Mouse (Mus musculus): ENCODE results near the gene Epo.

The Epo gene

DNA sequence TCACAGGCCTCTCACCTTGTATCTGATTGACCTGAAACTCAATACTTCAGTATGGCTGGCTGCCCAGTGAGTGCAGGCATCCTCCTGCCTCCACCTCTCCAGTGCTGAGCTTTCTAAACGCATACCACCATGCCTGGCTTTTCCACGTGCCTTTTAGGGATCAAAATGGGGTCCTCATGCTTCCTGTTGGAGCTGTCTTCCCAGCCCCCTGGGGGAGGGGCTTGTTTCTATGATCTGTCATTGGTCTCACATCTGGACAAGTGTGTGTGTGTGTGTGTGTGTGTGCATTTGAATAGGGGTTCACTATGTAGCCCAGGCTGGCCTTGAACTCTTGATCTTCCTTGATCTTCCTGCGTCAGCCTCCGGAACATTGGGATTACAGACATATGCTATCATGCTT lies 4.4 kb upstream of the Epo start:
- DNase-seq: peak in 1 of 2 experiments; percentile 12

DNA sequence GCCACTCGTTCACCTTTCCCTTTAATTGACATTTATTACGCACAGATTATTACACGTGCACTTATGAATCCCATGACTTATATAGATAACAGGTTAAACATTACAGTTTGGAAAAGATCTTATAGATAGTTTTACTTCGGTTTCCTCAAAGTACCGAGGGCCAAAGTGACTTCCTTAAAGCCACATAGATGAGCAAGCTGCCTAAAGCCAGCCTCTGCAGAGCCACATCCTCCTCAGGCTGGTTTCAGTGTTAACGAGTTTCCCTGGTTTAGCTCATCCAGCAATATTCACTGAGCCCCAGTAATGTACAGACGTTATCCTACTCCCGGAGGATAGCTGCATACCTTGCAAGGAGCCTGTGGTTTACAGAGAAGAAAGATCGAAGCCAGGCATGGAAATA lies 2.3 kb upstream of the Epo start:
- DNase-seq: no peak

DNA sequence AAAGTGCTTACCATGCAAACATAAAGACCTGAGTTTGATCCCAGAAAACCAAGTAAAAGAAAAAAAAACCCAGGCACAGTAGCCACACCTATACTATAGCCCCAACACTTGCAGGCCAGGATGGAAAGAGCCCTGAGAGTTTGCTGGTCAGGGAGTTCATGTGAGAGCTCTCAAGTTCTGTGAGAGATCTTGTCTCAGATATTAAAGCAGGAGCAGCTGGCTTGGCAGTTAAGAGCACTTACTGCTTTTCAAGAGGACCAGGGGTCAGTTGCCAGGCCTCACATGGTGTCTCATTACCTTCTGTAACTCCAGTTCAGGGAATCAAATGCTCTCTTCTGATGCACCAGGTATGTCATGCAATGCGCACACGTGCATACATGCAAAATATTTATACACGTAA lies 1.7 kb upstream of the Epo start:
- no peak for DNase-seq

DNA sequence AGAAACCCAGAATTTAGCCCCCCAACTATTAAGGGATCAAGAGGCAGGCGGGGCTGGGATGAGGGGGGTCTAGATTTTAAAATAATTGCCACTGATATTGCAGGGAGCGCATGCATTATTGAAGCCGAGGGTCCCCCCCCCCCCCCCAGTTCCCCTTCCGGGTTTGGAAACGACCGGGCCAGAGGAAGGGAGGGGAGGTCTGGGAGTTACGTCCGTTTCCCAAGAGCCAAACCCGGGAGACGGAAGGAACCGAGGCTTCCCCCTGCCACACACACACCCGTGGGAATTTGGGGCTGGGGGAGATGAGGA lies 280 bp downstream of the Epo start:
- DNase-seq: no peak

DNA sequence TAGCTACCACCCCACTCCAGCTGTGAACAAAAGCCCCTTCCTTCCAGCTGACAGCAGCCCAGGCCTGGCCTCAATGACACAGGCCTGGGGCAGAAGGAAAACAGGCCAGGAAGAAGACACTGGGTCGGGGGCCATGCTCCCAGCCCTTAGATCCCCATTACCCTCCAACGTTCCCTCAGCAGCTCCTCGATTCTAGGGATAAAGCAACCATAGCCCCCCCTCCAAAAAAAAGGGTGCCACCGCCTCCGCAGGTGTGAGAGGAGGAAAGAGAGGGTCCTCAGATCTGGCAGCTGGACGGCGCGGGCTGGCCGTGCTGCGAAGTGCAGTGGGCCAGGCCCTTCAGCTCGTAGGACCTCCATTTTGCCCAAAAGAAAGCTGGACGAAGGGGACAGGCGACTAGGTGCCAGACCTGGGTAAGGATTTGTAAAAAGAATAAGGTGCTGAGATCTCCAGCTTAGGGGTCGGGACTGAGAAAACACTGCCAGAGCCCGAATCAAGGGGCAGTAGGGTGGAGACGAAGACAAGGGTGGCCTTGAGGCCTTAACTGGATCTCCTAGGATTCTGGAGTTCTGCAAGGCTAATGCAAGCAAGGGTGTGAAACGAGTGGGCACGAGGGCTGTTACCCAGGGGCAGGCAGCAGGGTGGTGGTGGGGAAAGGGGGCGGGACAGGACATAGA lies 773 bp downstream of the Epo start:
- DNase-seq: peak; percentile 29 to 53

DNA sequence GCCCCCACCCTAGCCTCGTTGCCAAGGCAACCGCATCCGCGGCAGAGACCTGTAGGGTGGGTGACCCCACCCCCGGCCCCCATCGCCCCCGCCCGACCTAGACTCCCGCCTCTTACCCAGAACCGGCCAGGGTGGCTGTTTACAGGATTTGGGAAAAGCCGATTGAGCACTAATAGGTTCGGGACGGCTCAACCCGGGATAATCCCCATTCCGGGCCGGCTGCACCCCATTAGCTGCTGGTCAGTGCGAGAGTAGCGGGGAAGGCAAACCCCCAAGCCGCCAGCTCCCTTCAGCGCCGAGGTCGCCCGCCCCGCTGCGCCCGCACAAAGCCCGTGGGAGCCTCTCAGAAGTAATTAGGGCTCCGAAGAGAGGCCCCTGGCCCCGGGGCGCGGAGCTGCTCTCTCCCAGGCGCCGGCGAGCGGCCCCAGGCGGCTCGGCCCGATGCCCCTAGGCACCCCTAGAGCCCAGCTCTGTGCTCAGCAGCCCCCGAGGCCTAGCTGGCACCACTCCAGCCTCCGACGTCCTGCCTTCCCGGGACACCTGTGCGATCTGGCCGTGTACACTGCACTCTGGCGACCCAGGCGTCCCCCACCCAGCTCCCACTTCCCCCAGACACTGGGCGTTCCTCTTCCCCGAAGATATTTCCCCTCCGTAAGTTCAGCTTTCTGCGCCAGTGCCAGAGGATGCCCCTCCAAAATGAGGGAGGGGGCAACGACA lies 1.5 kb downstream of the Epo start:
- DNase-seq: peak; percentile 70 to 74

DNA sequence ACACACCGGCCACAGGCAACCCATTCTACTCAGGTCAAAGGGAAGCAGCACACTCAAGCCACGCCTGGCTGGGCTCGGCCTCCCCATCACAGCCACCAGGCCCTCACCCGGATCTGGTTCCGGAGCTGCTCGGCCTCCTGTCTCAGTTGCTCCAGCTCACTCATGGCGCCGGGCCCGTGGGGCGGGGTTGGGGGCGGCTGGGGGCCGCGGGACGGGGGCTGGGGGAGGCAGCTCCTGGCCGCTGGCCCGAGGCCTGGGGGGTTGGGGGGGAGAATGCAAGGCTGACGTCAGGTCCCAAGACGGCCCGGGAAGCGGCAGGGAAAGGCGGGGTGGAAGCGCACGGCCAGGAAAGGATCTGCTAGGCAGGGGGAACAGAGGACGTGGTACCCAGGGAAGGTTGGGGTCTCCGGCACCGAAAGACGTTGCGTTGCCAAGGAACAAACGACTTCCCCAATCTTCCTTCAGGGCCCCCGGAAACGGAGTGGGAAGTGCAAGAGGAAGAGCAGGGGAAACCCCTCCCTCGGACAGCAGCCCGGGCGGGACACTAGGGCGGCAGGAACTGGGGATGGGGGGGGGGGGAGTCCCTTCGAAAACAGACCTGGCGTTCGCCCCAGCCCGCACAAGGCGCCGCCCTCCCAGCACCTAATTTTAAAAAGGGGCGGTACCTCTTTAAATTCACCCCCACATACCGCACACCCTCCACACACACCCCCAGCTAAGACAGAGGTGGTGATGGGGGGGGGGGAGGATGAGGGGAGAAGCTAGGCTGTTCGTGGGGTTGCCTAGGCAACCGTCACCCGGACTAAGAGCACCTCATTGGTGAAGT lies 2.2 kb downstream of the Epo start:
- peak; percentile 58 to 63 for DNase-seq

DNA sequence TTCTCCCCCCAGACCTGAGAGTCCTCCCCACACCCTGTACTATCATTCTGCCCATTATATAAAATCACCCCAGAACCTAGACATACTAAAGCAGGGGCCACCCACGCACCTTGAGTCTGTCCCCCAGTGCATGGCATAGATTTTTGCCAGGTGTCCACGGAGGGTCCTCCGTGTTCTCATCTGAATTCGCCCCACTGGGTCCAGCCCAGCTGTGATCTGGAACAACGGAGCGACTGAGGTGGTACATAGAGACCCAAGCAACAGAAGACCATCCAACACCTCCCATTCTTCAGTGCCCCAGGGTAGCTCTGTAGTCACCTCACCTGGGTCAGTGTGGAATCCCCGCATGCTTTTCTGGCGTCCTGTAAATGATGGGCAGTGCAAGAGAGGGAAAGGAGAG lies 3.0 kb downstream of the Epo start:
- DNase-seq: peak in 1 of 2 experiments; percentile 27

DNA sequence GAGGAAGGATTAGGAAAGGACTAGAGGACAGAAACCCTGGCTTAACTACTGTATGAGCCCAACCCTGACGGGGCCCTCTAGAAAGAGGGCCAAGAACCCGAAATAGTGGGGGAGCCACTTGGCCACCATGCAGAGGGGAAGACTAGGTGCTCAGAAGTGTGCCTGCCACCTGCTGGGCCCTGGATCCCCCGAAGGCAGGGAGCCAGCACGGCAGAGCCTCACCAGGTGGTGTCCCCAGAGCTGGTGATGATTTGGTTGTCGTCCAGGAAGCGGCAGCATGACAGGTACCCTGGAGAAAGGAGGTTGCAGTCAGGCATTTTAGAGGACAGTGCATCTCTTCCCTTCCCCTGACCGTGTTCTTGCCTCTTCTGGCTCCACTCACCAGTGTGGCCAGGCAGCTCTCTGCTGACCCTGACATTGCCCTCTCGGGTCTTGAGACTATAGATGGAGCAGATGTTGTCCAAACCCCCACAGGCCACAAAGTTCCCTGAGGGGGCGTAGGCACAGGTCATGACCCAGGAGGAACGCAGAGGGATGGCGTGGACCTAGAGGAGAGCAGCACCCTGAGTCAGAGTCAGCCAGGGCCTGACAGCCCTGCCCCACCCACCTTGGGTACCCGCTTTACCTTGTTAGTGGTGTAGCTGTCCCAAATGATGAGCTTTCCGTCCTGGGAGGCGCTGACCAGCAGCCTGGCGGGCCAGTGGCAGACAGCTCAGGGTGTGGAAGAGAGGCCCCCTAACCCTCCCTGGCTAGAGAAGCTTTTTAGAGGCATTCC lies 3.6 kb downstream of the Epo start:
- peak; percentile 34 to 49 for DNase-seq

DNA sequence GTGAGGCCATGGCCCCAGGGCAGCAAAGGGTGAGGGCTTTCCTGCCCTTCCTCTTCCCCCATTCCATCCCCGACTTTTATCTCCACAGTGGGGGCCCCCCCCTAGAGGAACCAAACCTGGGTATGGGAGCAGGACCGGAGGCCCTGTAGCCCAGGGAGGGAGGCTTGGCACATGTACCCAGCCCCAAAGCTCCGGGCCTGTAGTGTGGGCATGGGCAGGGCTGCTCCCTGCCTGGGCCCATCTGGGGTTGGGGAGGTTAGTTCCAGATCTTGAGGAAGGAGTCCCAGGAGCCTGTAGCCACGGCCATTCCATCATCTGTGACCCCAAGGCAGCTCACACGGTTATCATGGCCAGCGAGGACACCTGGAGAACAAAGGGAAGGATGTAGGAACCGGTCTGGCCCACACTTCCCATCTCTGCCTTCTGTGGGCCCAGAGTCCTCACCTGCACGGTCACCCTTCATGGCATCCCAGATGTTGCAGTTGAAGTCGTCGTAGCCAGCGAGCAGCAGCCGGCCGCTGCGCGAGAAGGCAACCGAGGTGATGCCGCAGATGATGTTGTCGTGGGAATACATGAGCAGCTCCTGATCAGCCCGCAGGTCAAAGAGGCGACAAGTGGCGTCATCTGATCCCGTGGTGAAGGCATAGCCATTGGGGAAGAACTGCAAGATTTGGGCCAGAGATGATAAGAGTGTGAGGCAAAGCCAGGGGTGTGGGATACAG lies 4.6 kb downstream of the Epo start:
- peak; percentile 34 to 37 for DNase-seq

DNA sequence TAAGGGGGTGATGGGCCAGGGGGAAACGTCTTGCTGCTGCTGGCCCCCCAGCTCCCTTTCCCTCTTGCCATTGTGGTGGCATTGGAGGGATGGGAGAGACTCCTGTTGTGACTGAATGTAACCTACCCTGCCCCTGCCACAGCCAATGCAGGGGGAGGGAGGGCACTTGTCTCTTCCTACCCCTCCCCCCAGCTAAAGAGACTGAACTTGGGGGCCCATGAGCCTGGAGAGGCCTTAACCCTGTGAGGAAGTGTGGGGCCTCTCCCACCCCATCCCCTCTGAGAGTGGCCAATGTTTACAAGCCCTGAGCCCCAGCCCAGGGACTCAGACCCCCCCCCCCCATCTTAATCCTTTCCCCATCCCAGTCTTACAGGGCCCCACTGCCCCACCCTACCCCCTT lies 5.6 kb downstream of the Epo start:
- no peak for DNase-seq

DNA sequence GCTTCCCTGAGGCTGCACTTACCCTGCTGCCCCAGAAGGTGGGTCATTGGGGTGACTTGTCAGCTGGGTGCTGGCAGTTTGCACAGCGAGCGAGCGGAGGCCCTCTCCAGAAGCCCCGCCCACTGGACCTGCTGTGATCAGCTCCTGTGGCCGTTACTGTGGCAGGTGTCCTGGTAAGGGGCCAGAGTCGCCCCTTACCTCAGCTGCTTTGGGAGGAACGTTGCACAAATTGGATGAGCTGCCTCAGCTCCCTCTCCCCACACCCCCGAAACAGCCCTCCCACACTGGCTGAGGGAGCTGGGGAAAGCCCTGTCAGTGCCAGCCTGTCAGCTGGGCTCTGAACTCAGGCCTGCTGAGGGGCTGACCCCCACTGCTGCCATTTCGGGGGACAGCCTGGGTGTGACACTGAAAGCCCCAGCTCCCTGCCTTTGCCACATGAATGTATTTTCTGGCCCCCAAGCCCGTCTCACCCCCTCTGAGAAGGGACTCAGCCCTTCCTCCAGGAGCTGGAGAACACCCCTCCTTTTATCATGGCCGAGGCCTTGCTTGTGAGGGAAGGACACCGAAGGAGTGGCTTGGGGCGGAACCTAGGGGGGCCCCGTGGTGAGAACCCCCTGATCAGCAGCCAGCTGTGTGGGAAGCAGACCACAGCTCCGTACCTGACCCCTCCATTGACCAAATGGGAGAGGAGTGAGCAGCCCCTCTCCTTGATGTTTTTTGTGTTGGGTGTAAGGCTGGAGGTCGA lies 6.7 kb downstream of the Epo start:
- DNase-seq: peak; percentile 57

DNA sequence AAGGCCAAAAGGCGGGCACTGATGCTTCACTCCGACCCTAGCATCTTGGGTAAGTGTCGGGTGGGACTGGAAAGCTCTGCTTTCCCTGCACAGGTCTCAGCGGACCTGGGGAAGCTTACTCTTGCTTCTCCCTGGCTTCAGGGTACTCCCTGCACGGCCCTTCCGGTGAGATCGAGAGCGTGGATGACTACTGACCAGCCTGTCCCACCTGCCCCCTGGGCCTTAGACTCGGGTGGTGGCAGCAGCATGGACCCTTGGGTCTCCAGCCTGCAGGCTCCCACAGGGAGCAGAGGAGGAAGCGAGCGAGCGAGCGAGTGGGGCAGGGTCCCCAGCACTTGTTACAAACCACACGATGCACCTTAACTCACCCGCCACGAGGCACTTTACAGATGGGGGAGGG lies 7.5 kb downstream of the Epo start:
- peak; percentile 3 to 18 for DNase-seq

DNA sequence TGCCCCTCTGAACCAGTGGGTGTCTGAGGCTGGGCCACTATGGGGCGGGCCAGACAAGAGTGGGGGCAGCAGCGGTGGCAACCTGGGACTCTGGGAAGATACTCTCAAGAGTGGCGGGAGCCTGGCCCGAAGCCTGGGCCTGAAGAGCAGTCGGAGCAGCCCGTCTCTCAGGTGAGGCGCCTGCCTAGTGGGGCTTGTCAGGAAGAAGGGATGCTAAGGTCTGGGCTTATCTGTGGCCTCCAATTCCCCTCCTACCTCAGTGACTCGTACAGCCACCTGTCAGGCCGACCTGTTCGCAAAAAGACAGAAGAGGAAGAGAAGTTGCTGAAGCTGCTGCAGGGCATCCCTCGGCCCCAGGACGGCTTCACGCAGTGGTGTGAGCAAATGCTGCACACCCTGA lies 8.4 kb downstream of the Epo start:
- DNase-seq: peak in 1 of 2 experiments; percentile 26

DNA sequence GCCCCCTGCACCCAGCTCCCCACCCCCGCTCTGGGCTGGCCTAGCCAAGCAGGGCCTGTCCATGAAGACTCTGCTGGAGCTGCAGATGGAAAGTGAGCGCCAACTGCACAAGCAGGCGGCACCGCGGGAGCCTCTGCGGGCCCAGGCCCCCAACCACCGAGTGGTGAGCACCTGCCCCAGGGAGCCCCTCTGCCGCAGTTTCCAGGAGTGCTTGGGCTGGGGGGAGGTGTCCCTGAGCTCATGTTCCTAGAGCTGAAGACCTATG lies 8.9 kb downstream of the Epo start:
- peak in 1 of 2 experiments; percentile 28 for DNase-seq

DNA sequence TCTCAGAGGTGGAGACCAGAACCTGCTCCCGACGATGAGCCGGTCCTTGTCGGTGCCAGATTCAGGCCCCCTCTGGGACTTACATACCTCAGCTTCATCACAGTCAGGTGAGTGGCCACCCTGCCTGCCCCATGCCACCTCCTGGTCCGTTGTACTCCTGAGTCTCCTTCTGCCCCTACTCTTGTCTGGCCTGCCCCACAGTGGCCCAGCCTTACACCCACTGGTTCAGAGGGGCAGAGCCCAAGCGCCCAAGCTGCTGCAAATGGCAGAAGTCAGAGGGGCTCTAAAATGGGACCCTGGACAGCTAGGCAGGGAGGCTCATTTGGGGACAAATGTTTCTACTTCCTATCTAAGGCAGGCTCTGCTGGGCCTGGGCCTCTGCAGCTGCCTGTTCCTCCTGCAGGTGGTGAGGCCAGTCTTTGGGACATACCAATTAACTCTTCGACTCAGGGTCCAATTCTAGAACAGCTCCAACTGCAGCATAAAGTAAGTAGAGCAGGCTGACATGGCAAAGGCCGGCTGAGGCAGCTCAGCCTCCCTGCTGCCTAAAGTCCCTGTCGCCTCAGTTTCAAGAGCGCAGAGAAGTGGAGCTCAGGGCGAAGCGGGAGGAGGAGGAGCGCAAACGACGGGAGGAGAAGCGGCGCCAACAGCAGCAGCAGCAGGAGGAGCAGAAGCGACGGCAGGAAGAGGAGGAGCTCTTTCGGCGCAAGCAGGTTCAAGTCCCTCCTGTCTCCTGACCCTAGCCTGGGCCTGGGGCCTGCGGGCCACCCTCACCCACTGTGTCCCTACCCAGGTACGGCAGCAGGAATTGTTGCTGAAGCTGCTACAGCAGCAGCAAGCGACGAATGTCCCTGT lies 9.4 kb downstream of the Epo start:
- DNase-seq: no peak

DNA sequence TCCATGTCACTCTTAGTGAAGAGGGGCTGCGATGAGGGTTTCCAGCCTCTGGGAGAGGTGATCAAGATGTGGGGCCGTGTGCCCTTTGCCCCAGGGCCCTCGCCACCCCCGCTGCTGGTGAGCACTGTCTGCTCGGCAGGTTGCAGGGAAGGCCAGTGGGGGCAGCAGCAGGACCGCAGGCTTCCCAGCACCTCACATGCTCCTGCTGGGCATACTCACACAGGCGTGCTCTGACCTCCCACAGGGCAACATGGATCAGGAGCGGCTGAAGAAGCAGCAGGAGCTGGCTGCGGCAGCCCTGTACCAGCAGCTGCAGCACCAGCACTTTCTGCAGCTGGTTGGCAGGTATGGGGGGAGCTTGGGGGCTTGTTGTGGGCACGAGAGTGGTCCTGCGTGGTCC lies 10.3 kb downstream of the Epo start:
- DNase-seq: no peak

DNA sequence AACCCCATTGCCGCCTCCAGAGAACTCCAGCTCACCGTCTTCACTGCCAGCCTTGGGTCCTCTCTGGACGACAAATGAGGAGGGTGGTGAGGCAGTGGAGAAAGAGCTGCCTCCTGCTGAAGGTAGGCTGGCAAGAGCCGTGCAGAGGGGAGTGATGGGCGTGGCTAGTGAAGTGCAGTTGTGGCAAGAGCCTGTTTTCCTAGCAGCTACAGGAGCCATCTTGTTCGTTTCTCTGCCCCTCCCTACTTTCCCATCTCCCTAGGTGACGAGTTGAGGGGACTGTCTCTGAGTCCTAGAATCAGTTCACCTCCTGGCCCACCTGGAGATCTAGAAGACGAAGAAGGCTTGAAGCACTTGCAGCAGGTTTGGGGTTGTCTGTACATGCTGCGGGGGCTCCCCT lies 11.2 kb downstream of the Epo start:
- DNase-seq: no peak

DNA sequence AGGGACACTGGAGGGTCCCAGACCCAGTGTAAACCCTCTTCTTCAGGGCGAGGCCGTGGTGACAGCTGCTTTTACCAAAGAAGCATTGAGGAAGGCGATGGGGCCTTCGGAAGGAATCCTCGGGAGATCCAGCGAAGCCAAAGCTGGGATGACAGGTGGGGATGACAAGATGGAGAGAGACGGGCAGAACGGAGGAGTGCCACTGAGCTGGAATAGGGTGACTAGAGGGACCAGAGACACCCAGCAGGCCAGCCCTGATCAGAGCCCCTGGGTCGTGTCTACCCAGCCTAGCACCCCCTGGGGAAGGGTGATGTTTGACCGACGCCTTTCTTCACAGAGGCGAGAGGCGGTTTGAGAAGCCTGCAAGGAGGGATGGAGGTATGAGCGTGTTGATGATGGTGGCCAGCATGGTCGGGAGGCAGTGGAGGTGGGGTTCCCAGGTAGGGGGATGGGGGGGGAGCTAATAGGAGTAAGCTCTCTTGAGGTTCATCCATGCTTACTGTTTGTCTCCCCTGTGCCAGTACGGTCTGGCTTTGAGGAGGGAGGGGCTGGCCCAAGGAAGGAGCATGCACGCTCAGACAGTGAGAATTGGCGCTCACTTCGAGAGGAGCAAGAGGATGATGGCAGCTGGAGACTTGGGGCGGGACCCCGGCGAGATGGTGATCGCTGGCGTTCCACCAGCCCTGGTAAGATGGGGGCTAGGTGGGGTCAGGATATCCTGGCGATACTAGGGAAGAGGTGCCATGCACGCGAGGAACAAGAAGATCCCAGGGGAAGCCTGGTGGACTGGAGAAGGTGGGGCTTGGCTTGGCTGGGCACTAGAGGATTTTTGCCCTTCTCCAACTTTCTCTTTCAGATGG lies 13.1 kb downstream of the Epo start:
- DNase-seq: no peak

DNA sequence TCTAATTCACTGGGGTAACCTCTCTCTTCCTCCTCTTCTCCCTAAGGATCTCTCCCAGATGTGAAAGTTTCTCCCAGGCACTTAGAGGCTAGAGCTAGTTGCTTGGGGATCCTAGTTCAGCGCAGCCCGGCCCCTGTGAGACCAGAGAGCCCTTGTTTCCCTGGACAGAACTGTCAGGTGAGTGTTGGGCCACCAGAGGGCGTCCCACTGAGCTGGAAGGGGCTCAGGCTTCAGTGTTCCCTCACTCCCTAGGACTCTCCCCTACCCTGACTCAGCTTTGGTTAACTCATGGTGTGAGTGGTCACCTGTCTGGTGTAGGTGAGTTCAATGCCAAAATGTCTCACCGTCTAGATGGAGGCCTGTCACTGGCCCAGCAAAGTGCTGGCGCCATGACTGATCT lies 14.6 kb downstream of the Epo start, which contains the start of gene Gigyf1:
Gigyf1 (plus strand) TSS at position 113 of the 400 bp plus-strand sequence.
- peak in 1 of 2 experiments; percentile 54 for DNase-seq

Data from cerebellum, adult 18-20 months (tissue).